Mouse (Mus musculus) left cerebral cortex, postnatal 36 days (tissue): Measurements from ENCODE around the gene Tnnc1. TPM values are rescaled to one million over a fixed set of nuclear protein-coding genes. Genes with fewer than 3 reads are reported as not detected.

ENCODE experiments used
- DNase-seq, 2 experiments: peaks; one replicate each; pipeline ENCODE4 v3.0.0; 2021 to 2022; ENCODE audit warnings: low spot score in 2 of 2, mixed read lengths in 1 of 2
- intact Hi-C: fragments of 180-260 bp; cut with DNase I; formaldehyde crosslinking; loops from one replicate; pipeline ENCODE4 v1.15.1; 2025
- total RNA-seq, 2 experiments: library from RNA; stranded (reverse); gene quantifications; 2 replicates each; pipeline ENCODE4 v1.2.3; 2021

Gene Tnnc1
- 100 to 1,000 TPM in 1 of 2 experiments, 10 to 100 TPM in 1; 41.9 to 150 TPM for total RNA-seq

- DNase-seq = peak in 1 of 2 experiments; percentile 21
- intact Hi-C loops = loop anchor here (5.0 kb wide), 1 partner anchor 44 kb away; the partner anchor contains the start of genes Bap1 and Phf7
These were observed at the start of gene Tnnc1 for GRCm38 (mm10) chr14:31208084-31208483. Gene Tnnc1, plus strand, starts transcription at chr14:31208312.

GRCm38 (mm10) chr14:31160196-31161150 is 47.6 kb upstream of the Tnnc1 start:
- intact Hi-C loops = no loop called here
- DNase-seq = no peak

GRCm38 (mm10) chr14:31161191-31161590 is 46.9 kb upstream of the Tnnc1 start:
- no peak for DNase-seq
- intact Hi-C loops = no loop called here

- DNase-seq = no peak
- intact Hi-C loops = no loop called here
These were observed 46.5 kb upstream of the Tnnc1 start for GRCm38 (mm10) chr14:31161638-31162037.

GRCm38 (mm10) chr14:31164067-31164466 is 44.0 kb upstream of the Tnnc1 start:
- intact Hi-C loops = no loop called here
- DNase-seq = no peak

- no peak for DNase-seq
- intact Hi-C loops = no loop called here
These were observed 43.1 kb upstream of the Tnnc1 start for GRCm38 (mm10) chr14:31165010-31165409.

GRCm38 (mm10) chr14:31165458-31165857 is 42.7 kb upstream of the Tnnc1 start:
- intact Hi-C loops = no loop called here
- no peak for DNase-seq

GRCm38 (mm10) chr14:31165991-31166630 is 42.0 kb upstream of the Tnnc1 start:
- intact Hi-C loops = no loop called here
- DNase-seq = no peak

GRCm38 (mm10) chr14:31166827-31167226 is 41.3 kb upstream of the Tnnc1 start:
- no peak for DNase-seq
- intact Hi-C loops = no loop called here

- intact Hi-C loops = no loop called here
- no peak for DNase-seq
These were observed 39.7 kb upstream of the Tnnc1 start, which contains the start of gene Stab1 for GRCm38 (mm10) chr14:31168425-31168824. Gene Stab1, minus strand, starts transcription at chr14:31168641.

GRCm38 (mm10) chr14:31169508-31169907 is 38.6 kb upstream of the Tnnc1 start:
- intact Hi-C loops = no loop called here
- DNase-seq = no peak

- DNase-seq = no peak
These were observed 37.1 kb upstream of the Tnnc1 start for GRCm38 (mm10) chr14:31170963-31171362.

GRCm38 (mm10) chr14:31171386-31171785 is 36.7 kb upstream of the Tnnc1 start:
- intact Hi-C loops = no loop called here
- no peak for DNase-seq

More at GRCm38 (mm10) chr14:31170963-31171362, 37.1 kb upstream of the Tnnc1 start:
- intact Hi-C loops = no loop called here

- DNase-seq = no peak
- intact Hi-C loops = no loop called here
These were observed 36.3 kb upstream of the Tnnc1 start for GRCm38 (mm10) chr14:31171821-31172220.

- DNase-seq = no peak
- intact Hi-C loops = no loop called here
These were observed 35.2 kb upstream of the Tnnc1 start for GRCm38 (mm10) chr14:31172781-31173455.

GRCm38 (mm10) chr14:31173537-31173936 is 34.6 kb upstream of the Tnnc1 start:
- DNase-seq = no peak
- intact Hi-C loops = no loop called here

- no peak for DNase-seq
- intact Hi-C loops = no loop called here
These were observed 30.8 kb upstream of the Tnnc1 start for GRCm38 (mm10) chr14:31177287-31177686.

GRCm38 (mm10) chr14:31177715-31178114 is 30.4 kb upstream of the Tnnc1 start:
- intact Hi-C loops = no loop called here
- no peak for DNase-seq

GRCm38 (mm10) chr14:31179677-31180365 is 28.3 kb upstream of the Tnnc1 start:
- intact Hi-C loops = no loop called here

More at GRCm38 (mm10) chr14:31179677-31180365, 28.3 kb upstream of the Tnnc1 start:
- no peak for DNase-seq
